Mouse (Mus musculus) heart, embryonic 15.5 days (tissue): ENCODE results near the gene Ccdc96. TPM values are rescaled to one million over a fixed set of nuclear protein-coding genes. Genes with fewer than 3 reads are reported as not detected.

Experiments
- ATAC-seq: fragments of 200-750 bp; cut with Nextera tagmentation; replicated peaks from 2 replicates; pipeline ENCODE4 v1.8.0; 2017; ENCODE audit warnings: low read depth, moderate TSS enrichment; ENCODE audit not compliant: insufficient number of reproducible peaks, insufficient read depth, low FRiP score
- H3K27ac ChIP-seq: fragments of 300-500 bp; sonication (generic); 2 replicates; pipeline ENCODE4 v1.5.1; 2015; ENCODE audit warnings: mild to moderate bottlenecking, inconsistent platforms
- H3K27me3 ChIP-seq: fragments of 300-500 bp; sonication (generic); 2 replicates; pipeline ENCODE4 v1.6.1; 2015; ENCODE audit warnings: inconsistent platforms
- H3K36me3 ChIP-seq: fragments of 300-500 bp; sonication (generic); 2 replicates; pipeline ENCODE4 v1.6.1; 2015; ENCODE audit warnings: mild to moderate bottlenecking, inconsistent platforms
- H3K4me1 ChIP-seq: fragments of 300-500 bp; sonication (generic); replicated peaks from 2 replicates; pipeline ENCODE4 v1.6.1; 2015; ENCODE audit warnings: inconsistent platforms
- H3K4me2 ChIP-seq: fragments of 300-500 bp; sonication (generic); 2 replicates; pipeline ENCODE4 v1.6.1; 2015; ENCODE audit warnings: inconsistent platforms, mild to moderate bottlenecking, moderate library complexity
- H3K4me3 ChIP-seq: fragments of 300-500 bp; sonication (generic); 2 replicates; pipeline ENCODE4 v1.5.1; 2015; ENCODE audit warnings: mild to moderate bottlenecking, inconsistent platforms
- H3K9ac ChIP-seq: fragments of 300-500 bp; sonication (generic); 2 replicates; pipeline ENCODE4 v1.6.1; 2015; ENCODE audit warnings: mild to moderate bottlenecking, inconsistent platforms
- H3K9me3 ChIP-seq: fragments of 300-500 bp; sonication (generic); replicated peaks from 2 replicates; pipeline ENCODE4 v1.6.1; 2016; ENCODE audit warnings: inconsistent platforms
- WGBS: fragments of 180-500 bp; shearing (Covaris S2); methylation state at CpG from one replicate; pipeline ENCODE4 v1.1.7; 2015; ENCODE audit warnings: mixed read lengths; 5-methylcytosine and 5-hydroxymethylcytosine counted together
- polyA plus RNA-seq: library from polyadenylated mRNA; unstranded; fragments of >200 nt; fragmentation: Nextera tagmentation; extraction: Ambion mirVana; gene quantifications from 2 replicates; pipeline ENCODE4 v1.2.1, GENCODE M21; 2015

Ccdc96 gene
- polyA plus RNA-seq: 0.20 and 0.36 TPM in 2 replicates

DNA sequence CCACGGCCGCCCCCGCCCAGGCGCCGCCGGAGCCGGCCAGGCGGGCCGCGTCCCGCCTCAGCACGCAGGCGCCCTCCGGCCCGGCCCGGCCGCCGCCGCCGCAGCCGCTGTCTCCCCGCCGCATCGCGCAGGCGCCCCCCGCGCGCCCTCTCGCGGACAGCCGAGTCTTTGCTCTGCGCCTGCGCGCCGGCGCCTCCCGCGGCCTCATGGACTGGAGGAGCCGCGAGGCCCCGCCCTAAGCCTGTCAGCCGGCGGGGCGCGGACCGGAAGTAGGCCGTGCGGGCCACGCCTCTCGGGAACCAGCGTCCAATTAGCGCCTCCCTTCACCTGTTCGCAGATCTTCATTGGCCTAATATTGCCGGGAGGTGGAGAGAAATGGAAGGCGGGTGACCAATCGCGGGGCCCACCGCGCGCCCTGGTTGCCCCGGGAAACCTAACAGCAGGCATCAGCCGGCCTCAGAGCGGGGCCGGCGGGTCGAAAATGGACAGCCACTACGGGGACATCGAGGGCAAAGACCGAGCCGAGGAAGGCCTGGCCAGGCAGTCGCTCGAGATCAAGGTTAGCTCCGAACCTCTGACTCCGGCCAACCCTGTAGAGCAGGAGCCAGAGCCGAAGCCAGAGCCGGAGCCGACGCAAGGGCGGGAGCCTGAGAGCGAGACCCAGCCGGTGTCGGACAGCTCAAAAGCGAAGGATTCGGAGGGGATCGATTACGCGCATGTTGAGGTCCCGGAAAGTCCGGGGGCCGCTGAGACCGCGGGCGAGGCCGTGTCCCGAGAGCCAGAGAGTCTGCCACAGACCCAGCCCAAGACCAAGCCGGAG is at the start of gene Ccdc96, which contains the start of gene Tada2b:
Gene Ccdc96 (plus strand): TSS at position 418 of the 820 bp plus-strand sequence.
Gene Tada2b (minus strand): TSS at position 115 of the 820 bp plus-strand sequence.
- under 1% methylated on average over 61 of the region's 97 CpGs for WGBS
- peaks cover 37% of the 10 kb centered on the region for H3K4me1 ChIP-seq
- no peaks in the 10 kb centered on the region for H3K36me3 ChIP-seq
- peak within 1 kb of the TSS; percentile 69 for H3K27ac ChIP-seq
- peaks cover 17% of the 10 kb centered on the region for H3K27me3 ChIP-seq
- no peaks in the 10 kb centered on the region for H3K9me3 ChIP-seq
- peak; percentile 98 for ATAC-seq
- peak within 1 kb of the TSS; percentile 99 for H3K4me2 ChIP-seq
- peak within 1 kb of the TSS; percentile 84 for H3K9ac ChIP-seq
- H3K4me3 ChIP-seq: peak within 1 kb of the TSS; percentile 80

DNA sequence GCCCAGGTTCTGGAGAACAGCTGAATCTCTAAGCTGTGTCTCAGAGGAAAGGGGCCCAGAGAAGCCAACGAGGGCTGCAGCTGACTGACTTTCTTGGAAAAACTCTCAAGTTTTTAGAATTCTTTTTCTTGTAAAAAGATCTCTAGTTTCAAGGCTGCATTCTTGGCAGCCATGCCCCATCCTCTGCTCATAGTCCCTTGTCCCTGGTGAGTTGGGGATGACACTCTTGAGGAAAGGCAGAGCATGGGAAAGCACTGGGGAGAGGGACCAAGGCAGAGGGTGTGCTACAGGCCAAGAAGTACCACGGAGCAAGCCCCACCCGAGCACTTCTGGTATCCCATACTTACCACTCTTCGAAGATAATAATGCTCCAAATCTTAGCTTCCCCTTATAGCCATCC is 47.5 kb upstream of the Ccdc96 start:
- Histone ChIP-seq H3K36me3 (no peaks in the 10 kb centered on the region), H3K9me3 (no peaks in the 10 kb centered on the region), H3K4me1 (0 out of 2 replicates have a peak, but pooled peaks cover 2% of the 10 kb centered on the region), H3K4me2 (no peak overlapping the region), H3K9ac (no peak overlapping the region), H3K27me3 (peaks cover 20% of the 10 kb centered on the region; the same call in 1 of the 2 replicates), H3K27ac (no peak overlapping the region), H3K4me3 (no peak overlapping the region)
- ATAC-seq: no peak
- WGBS: 57% methylated on average over 4 of the region's 4 CpGs

DNA sequence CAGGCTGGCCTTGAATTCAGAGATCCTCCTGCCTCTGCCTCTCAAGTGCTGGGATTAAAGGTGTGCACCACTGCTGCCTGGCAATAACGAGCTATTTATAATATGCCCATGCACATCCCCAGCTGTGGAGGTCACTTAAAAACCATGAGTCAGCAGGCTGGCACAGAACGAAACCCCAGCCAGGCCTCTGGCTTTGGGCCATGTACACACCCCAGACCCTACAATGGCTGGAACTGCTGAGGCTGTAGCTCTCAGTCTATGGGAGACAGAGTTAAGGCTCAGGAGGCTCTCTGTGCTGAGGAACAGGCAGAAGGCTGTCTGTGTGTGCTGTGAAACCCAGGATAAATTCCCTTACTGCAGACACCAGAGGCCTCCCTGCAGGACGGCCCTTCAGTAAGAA is 43.6 kb upstream of the Ccdc96 start:
- ATAC-seq: no peak
- Histone ChIP-seq H3K36me3 (no peaks in the 10 kb centered on the region), H3K4me1 (0 out of 2 replicates have a peak, but pooled peaks cover 2% of the 10 kb centered on the region)

DNA sequence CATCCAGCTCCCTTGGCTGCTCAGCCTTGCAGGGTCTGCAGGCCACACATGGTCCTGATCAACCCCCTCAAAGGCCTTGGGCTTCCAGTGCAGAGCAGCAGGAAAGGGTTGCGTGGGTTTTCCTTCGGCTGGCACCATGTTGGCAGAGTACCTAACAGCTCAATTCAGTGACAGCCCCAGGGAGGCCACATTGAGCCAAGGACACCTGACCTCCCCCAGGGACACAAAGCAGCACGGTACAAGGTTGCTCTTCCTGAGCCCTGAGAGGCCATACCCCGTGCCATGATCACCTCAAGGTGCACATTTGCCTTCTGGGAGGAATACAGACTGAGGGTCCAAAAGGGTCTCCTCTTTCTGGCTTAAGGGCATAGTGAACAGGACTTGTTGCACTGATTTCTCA is 39.8 kb upstream of the Ccdc96 start:
- Histone ChIP-seq H3K27ac (no peak overlapping the region), H3K4me3 (no peak overlapping the region), H3K9ac (no peak overlapping the region), H3K36me3 (no peaks in the 10 kb centered on the region), H3K9me3 (no peaks in the 10 kb centered on the region), H3K4me1 (peaks cover 8% of the 10 kb centered on the region), H3K27me3 (peaks cover 62% of the 10 kb centered on the region), H3K4me2 (no peak overlapping the region)
- 56% methylated on average over 4 of the region's 4 CpGs for WGBS
- no peak for ATAC-seq

More for the DNA sequence above, 43.6 kb upstream of the Ccdc96 start:
- Histone ChIP-seq H3K9ac (no peak overlapping the region), H3K4me2 (no peak overlapping the region), H3K27ac (no peak overlapping the region), H3K27me3 (peaks cover 39% of the 10 kb centered on the region), H3K9me3 (no peaks in the 10 kb centered on the region), H3K4me3 (no peak overlapping the region)
- 39% methylated on average over 3 of the region's 3 CpGs for WGBS

DNA sequence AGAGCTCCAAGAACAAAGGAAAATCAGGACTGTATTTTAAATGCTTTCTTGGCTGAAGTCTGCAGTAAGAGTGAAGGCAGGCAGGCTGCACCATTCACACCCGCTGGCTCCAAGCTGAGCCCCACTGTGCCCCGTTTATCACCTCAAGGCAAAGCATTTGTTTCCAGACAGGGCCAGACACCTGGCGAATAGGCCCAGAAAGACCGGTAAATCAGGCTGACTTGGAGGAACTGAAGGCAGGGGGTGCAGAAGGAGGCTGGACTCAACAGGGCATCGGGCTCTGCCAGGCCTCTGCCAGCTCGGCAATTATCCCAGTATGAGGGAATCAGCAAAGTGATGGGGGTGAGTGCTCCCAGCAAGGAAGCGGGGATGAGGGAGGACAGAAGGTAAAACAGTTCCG is 39.4 kb upstream of the Ccdc96 start:
- H3K27me3 ChIP-seq: peaks cover 62% of the 10 kb centered on the region
- no peak for ATAC-seq
- H3K9me3 ChIP-seq: no peaks in the 10 kb centered on the region
- no peaks in the 10 kb centered on the region for H3K36me3 ChIP-seq
- H3K9ac ChIP-seq: no peak overlapping the region
- no peak overlapping the region for H3K27ac ChIP-seq
- H3K4me3 ChIP-seq: no peak overlapping the region
- no peak overlapping the region for H3K4me2 ChIP-seq
- peaks cover 12% of the 10 kb centered on the region for H3K4me1 ChIP-seq
- WGBS: 36% methylated on average over 8 of the region's 8 CpGs

DNA sequence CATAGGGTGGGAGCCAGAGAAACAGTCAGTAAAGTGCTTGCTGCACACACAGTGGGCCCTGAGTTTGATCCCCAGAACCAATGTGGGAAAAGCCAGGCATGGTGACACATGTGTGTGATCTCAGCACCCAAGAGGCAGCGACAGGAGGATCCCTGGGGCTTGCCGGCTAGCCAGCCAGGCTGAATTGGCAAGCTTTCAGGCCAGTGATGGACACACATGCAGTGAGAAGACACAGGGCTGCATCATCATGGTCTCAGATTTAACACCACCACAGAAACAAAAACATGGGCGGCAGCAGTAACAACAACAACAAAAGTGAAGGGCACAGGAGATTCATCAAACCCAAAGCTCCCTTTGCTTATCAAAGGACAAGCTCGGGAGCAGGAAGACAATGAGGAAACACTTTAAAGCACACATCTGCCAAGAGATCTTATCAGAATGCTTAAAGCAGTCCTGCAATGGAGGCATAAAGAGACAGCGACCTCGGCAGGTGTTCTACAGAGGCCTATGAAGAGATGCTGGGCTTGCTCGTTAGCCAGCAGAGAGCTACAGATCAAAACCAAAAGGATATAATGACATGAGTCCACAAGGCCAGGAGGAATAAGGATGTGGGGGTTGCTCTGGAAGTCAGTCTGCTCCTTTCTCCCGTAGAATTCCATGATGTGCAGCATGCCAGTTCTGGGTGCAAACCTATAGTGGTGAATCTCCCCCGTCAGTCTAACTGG is 38.1 kb upstream of the Ccdc96 start:
- 41% methylated on average over 9 of the region's 9 CpGs for WGBS
- no peak overlapping the region for H3K9ac ChIP-seq
- no peak overlapping the region for H3K27ac ChIP-seq
- ATAC-seq: no peak
- no peaks in the 10 kb centered on the region for H3K9me3 ChIP-seq
- H3K36me3 ChIP-seq: no peaks in the 10 kb centered on the region
- no peak overlapping the region for H3K4me2 ChIP-seq
- H3K4me3 ChIP-seq: no peak overlapping the region
- H3K27me3 ChIP-seq: peaks cover 61% of the 10 kb centered on the region
- peaks cover 23% of the 10 kb centered on the region for H3K4me1 ChIP-seq

DNA sequence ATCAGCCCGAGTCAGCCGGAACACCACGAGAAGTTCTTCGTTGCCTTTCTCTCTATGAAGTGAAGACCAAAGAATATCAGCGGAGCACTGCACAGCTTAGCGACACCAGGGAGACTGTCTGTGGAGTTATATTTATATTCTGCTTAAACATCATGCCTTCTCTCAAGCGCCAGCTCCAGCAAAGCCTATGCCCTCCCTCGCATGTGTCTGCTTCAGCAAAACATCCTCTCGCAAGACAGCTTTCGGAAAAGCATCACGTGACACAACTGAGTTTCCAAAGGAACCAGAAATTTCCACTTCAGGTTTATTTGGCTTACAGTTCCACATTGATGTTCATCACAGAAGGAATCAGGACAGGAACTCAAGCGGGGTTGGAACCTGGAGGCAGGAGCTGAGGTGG is 36.5 kb upstream of the Ccdc96 start:
- ATAC-seq: no peak
- peaks cover 54% of the 10 kb centered on the region for H3K27me3 ChIP-seq
- H3K4me3 ChIP-seq: no peak overlapping the region
- peaks cover 28% of the 10 kb centered on the region for H3K4me1 ChIP-seq
- no peak overlapping the region for H3K4me2 ChIP-seq
- no peaks in the 10 kb centered on the region for H3K36me3 ChIP-seq
- no peak overlapping the region for H3K9ac ChIP-seq
- 87% methylated on average over 12 of the region's 12 CpGs for WGBS
- H3K9me3 ChIP-seq: no peaks in the 10 kb centered on the region
- no peak overlapping the region for H3K27ac ChIP-seq

DNA sequence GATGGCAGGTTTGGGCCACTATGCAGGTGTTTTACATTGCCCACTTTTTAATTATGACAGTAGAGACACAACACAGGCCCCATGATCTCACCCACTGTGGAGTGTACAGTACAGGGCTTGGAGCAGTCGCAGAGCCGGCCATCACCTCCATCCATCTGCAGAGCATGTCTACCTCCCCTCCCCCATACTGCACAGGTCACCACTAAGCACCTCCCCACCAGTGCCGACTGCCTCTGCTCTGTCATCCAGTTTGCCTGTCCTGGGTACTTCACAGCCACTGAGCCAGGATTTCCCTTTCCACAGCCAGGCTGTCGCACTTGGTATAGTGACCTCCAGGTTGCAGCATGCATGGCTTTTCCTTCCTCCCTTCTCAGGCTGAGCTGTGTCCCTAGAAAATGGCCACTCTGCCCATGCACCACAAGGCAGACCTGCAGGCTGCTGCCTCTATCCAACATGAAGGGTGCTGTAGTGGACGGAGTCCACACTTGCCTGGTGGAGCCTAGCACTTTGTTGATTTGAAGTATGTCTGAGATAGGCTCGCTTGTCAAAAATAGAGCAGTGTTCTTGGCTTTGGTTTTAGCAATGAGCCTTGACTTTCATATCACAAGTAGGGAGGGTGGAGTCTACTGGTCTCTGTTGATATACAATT is 34.6 kb upstream of the Ccdc96 start:
- peaks cover 43% of the 10 kb centered on the region for H3K27me3 ChIP-seq
- H3K9me3 ChIP-seq: no peaks in the 10 kb centered on the region
- no peaks in the 10 kb centered on the region for H3K36me3 ChIP-seq
- peak overlapping the region; percentile 50 for H3K4me2 ChIP-seq
- peak overlapping the region; percentile 84 for H3K27ac ChIP-seq
- no peak overlapping the region for H3K9ac ChIP-seq
- WGBS: 34% methylated on average over 6 of the region's 6 CpGs
- H3K4me1 ChIP-seq: peaks cover 28% of the 10 kb centered on the region
- H3K4me3 ChIP-seq: 0 out of 2 replicates have a peak overlapping the region, but pooled peaks have one; percentile 13
- ATAC-seq: peak; percentile 80

DNA sequence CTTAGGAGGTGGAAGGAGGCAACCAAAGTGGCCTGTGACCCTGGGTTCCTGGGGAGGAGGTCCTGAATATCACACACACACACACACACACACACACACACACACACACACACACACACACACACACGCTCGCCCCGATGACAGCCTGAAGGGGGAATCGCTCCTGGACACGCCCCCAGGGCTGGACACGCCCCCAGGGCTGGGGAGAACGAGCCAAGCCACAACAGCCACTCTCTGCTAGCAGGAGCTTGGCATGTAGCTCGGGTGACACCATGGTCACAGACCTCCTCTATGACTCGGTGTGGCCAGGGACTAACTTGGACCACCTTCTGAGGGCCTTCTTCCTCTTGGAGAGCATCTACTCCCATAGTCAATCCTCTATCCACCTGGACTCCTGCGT is 33.3 kb upstream of the Ccdc96 start:
- Histone ChIP-seq H3K27me3 (peaks cover 32% of the 10 kb centered on the region), H3K9ac (no peak overlapping the region), H3K9me3 (no peaks in the 10 kb centered on the region), H3K4me1 (peaks cover 25% of the 10 kb centered on the region), H3K4me2 (no peak overlapping the region), H3K36me3 (no peaks in the 10 kb centered on the region), H3K27ac (no peak overlapping the region), H3K4me3 (no peak overlapping the region)
- ATAC-seq: no peak
- whole genome bisulfite sequencing: 22% methylated on average over 10 of the region's 10 CpGs

DNA sequence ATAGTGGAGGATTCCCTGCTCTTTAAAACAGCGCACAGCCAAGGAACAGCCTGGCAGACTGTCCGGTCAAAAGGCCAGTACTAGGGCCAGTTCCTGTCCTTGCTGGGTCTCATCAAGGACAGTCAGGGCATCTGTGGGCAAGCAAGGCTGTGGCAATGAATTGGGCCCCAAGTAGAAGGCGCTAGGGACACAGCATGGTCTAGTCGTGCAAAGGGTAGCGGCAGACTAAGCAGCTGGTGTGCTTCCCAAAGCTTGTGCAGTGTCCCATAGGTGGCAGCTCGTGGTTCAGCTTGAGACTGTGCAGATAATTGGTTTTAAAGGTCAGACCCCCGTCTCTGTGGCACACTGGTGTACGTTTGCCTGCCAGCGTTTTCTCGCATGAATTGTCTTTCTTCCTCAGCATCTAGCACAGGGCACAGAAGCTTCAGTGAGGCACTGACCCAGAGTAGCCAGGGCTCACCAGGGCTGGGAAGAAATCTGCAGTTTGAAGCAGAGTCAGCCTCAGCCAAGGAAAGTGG is 32.5 kb upstream of the Ccdc96 start:
- no peak for ATAC-seq
- no peak overlapping the region for H3K4me2 ChIP-seq
- no peak overlapping the region for H3K4me3 ChIP-seq
- H3K27me3 ChIP-seq: peaks cover 32% of the 10 kb centered on the region
- H3K9me3 ChIP-seq: no peaks in the 10 kb centered on the region
- no peak overlapping the region for H3K9ac ChIP-seq
- 71% methylated on average over 10 of the region's 10 CpGs for WGBS
- no peak overlapping the region for H3K27ac ChIP-seq
- no peaks in the 10 kb centered on the region for H3K36me3 ChIP-seq
- peaks cover 25% of the 10 kb centered on the region for H3K4me1 ChIP-seq

DNA sequence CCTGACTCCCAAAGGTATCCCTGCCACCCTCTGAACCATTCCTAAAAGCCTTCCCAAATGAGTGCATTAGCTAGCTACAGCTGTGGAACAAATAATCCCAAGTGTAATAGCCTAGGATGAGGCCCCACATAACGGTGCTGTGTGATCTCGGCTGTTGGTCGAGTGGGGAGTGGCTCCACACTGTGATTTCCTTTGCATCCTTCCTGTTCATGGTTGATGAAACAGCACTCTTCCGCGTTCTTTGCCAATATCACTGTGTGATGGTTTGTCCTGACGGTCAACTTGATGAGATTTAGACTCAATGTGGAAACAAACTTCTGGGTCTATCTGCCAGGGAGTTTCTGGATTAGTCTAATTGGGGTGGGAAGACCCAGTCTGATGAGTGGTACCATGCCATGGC is 31.6 kb upstream of the Ccdc96 start:
- WGBS: 84% methylated on average over 6 of the region's 6 CpGs
- no peak overlapping the region for H3K27ac ChIP-seq

More for the DNA sequence above, 31.6 kb upstream of the Ccdc96 start:
- Histone ChIP-seq H3K27me3 (peaks cover 31% of the 10 kb centered on the region), H3K36me3 (no peaks in the 10 kb centered on the region), H3K4me2 (no peak overlapping the region), H3K4me3 (no peak overlapping the region), H3K4me1 (peaks cover 25% of the 10 kb centered on the region), H3K9me3 (no peaks in the 10 kb centered on the region), H3K9ac (no peak overlapping the region)
- ATAC-seq: no peak
